Mouse (Mus musculus) heart, postnatal 25 days (tissue): ENCODE data around the gene Mmachc. TPM values are rescaled to one million over a fixed set of nuclear protein-coding genes. Genes with fewer than 3 reads are reported as not detected.
A peak's percentile ranks its signal among the peaks of the same experiment; 100 is the strongest.
"Not testable (repeated sequence)": the region's sequence is repeated elsewhere in the genome, so short reads cannot be mapped to it uniquely, and the experiment has no call there.

Experiments
- DNase-seq: peaks from one replicate; pipeline ENCODE4 v3.0.0; 2022; ENCODE audit warnings: low spot score
- intact Hi-C: fragments of 180-260 bp; cut with DNase I; formaldehyde crosslinking; loops from one replicate; pipeline ENCODE4 v1.15.1; 2025
- total RNA-seq, 2 experiments: library from RNA; stranded (reverse); gene quantifications; 2 replicates each; pipeline ENCODE4 v1.2.3; 2021

Gene Mmachc
- total RNA-seq, 2 experiments from 2014 or later = 57.6 TPM

DNA sequence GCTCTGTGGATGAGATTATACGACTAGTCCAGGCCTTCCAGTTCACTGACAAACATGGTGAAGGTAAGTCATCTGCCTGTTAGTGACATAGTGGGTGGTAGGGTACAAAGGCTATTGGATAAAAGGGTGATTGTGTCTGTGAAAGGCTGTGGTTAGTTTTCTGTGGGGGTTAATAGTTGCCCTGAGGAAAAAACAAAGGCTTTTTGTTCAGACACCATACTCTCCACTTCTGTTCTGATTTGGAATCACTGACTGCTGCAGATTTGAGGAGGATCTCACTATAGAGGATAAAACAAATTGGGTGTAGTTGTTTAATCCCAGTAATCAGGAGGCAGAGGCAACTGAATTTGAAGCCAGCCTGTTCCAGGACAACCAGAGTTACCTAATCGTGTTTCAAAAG, 14.4 kb downstream of the Mmachc start:
- DNase-seq = no peak
- intact Hi-C loops = no loop called here

DNA sequence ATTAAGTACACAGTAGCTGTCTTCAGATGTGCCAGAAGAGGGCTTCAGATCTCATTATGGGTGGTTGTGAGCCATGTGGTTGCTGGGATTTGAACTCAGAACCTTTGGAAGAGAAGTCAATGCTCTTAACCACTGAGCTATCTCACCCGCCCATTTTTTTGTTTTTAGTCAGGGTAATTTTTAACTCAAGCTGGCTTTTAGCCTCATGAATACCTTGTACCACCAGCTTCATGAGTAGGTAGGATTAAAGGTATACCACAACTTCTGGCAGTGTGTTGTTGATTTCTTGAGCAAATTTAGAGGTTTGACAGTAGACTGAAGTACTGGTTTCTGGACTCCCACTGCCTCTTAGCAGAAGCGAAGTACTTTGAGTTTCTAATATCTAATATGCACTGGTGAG, 16.1 kb downstream of the Mmachc start:
- no peak for DNase-seq
- intact Hi-C loops = no loop called here

DNA sequence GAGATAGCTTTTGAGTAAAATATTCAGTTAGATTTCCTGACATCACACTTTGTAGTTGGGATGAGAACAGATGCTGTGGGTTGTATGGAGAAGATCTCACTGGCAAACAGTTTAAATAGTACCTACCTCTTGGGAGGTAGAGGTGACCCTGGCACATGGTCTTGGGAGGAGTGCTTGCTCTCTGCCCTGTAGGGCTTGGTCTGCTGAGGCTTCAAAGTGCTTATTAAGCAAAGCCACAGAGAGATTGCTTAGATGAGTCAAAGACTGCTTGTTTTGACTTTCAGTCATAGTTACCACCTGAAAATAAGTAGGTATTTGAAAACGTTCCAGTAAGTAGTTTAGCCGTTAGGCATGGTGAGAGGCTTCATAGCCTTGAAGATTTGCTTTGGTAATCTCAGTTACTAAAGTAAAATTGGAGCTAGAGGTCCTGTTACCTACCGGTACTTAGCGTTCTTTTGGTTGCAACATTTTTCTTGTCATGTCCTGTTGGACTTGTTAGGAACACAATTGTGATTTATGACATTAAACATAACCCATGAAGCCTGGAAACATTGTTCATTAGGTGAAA, 18.8 kb downstream of the Mmachc start:
- intact Hi-C loops = loop anchor here (5.0 kb wide), 1 partner anchor 37 kb away; the partner anchor contains the start of gene Akr1a1
- DNase-seq = no peak

DNA sequence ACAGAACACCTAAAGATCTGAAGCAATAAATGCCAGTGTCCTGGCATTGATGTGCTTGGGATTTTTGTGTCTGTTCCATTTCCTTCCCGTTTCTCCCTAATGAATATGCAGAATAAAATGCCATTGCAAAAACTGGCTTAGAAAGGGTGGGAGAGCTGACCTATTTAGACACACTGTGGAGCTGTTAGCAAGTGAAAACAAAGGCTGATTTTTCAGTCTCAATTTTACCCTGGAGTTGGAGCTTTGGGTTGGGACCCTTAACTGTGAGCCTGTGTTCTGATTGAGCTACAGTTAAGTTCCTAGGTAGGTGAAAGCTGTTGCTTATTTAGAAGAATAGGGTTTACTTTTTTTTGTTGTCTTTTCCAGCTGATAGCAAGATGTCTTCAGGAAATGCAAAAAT, 21.2 kb downstream of the Mmachc start:
- intact Hi-C loops = loop anchor here (5.0 kb wide), 1 partner anchor 35 kb away; the partner anchor contains the start of gene Akr1a1
- DNase-seq = no peak

DNA sequence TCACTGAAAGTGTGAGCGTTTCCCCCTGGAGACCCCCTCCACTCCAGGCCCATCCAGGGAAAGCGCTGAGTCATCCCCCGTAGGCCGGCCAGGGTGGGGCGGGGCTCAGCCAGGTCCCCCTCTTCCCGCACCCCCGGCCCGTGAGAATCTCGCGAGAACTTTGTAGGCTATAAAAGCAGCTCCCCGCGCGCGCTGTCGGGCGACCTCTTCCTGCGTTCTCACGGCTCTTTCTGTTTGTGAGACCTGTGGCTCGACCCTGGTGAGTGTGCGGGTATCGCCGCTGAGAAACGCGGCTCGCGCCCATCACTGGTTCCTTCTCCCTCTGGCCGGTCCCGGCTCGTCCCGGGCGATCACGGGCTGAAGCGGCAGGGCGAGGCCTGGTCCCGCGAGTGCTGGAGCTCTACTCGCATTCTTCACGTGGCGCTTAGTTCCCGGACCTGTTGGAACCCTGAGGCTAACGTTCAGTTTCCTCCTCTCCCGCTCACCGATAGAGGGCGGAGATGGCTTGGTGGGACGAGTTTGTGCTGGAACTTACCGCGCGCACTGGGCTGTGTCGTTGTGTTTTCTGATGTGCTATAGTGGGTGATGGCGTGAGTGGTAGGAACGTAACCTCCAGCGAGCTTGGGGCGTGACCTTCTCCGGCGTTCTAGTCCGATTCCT, 22.7 kb downstream of the Mmachc start, which contains the start of gene Prdx1:
TSS of gene Prdx1 (plus strand) at position 143 of the 660 bp plus-strand sequence.
- intact Hi-C loops = loop anchor here (5.0 kb wide), 1 partner anchor 33 kb away; the partner anchor contains the start of gene Akr1a1
- peak; percentile 92 for DNase-seq

DNA sequence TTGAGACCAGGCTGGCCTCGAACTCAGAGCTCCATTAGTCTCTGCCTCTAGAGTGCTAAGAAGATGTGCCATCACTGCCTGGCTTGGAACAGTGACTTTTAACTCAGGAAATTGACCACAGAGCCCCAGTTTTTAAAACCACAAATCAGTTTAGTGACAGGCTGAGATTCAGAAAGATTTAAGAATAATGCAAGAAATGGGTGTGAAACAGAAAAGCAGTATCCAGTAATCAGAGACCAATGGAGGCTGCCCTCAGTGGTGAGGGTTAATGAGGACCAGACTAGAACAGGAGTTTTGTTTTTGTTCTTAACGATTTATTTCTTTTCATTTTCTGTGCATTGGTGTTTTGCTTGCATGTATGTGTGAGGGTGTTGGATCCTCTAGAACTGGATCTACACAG, 23.5 kb downstream of the Mmachc start:
- intact Hi-C loops = loop anchor here (5.0 kb wide), 1 partner anchor 32 kb away; the partner anchor contains the start of gene Akr1a1
- DNase-seq = no peak

DNA sequence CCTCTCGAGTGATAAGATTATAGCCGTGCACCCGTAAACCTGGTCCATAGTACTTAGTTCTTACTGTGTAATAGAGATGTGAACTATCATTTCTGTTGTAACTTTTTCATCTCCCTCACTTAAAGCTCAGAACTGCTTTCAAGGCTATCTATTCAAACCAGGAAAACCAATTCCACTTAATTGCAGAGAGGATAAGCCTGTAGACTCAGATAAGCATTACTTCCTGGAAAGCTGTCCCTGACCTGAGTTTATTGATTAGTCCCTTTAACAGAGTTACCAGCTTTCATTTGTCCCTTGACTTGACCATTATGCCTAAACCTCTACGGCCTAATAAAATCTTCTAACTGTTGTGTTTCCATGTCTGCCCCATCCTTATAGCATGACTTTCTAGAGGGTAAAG, 24.2 kb downstream of the Mmachc start:
- intact Hi-C loops = no loop called here
- no peak for DNase-seq

DNA sequence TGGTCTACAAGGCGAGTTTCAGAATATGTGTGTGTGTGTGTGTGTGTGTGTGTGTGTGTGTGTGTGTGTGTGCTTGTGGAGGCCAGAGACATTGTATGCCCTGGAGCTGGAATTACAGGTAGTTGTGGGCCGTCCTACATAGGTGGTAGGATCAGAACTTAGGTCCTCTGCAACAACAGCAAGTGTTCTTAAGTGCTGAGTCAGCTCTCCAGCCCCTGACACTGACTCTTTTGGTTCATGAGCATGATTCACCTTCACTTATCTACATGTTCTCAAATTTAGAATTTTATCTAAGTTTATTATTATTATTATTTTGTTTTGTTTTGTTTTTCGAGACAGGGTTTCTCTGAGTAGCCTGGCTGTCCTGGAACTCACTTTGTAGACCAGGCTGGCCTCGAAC, 27.7 kb downstream of the Mmachc start:
- DNase-seq, intact Hi-C loops: not testable (repeated sequence)

DNA sequence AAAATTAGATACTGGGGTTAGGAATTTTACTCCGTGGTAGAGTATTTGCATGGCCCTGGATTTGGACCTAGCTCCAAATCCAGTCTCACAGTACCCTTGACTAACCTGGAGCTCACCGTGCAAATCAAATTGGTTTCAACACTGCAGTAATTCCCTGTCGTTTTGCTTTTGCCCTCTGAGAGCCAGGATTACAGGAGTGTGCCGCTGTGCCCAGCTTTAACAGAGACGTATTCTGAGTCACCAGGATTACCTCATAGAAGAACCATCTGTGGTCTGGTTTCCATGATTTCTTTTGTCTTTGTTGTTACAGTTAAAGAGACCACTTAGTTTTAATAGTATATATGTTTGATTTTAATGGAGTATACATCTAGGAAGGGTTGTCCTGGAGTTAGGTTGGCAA, 29.1 kb downstream of the Mmachc start:
- intact Hi-C loops = no loop called here
- DNase-seq = no peak

DNA sequence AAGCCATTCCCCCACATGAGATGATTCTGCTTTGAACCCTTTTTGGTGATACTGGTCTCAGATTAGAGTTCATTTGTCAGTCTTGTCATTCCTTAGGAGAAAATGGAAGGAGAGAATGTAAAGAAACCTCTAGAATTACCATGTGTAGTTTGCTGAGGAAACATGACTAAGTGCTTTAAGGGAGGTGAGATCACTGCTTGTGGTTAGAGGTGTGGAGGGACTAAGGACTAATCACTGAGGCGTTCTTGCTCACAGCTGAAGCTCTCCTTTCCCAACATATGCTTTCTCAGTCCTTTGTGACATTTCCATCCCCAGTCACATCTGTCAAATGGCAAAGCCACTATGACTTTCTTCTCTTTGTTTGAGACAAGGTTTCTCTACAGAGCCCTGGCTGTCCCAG, 30.4 kb downstream of the Mmachc start:
- intact Hi-C loops = no loop called here
- DNase-seq = no peak

DNA sequence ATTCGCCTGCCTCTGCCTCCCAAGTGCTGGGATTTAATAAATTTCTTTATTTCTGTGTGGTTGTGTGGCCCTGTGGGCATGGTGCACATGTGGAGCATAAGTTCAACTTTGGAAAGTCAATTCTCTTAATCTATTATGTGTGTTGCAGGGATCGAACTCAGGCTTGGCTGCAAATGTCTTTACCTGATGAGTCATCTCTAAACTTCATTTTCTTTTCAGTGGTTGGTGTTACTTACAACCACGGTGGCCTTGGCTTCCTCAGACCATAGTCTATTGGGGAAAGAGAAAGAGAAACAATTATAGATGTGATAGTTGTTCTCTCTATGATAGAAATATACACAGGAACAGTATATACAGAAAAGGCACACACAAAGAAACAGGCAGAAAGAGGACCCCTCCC, 32.2 kb downstream of the Mmachc start:
- intact Hi-C loops = no loop called here
- no peak for DNase-seq

DNA sequence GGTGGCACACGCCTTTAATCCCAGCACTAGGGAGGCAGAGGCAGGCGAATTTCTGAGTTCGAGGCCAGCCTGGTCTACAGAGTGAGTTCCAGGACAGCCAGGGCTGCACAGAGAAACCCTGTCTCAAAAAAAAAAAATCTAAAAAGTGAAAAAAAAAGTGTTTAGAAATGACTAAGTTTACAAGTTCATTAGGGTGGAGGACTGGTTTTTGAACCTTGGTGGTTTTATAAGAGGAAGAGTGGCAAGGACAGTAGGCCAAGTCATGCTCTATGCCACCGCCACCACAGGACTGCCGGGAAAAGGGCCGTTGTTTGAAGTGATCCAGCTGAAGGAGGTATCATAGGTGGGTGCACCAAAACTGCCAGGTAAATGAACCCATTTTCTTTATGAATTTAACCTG, 33.4 kb downstream of the Mmachc start:
- intact Hi-C loops, DNase-seq: not testable (repeated sequence)

DNA sequence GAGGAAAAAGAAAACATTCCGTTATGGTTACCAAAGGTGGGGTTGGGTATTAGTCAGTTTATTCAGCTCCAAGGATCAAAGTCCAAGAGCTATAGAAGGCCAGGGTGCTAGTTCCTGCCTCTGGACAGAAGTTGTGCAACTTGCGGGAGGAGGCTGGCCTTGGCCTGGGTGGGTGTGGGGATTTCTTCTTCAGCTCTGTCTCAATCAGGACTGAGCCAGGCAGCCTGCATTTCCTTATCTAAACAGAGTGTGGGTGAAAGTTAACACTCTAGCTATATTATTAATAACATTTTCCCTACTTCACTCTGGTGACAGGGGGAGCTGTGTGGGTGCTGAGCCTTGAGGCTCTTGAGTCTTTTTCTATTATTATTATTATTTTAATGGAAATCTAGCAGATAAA, 35.4 kb downstream of the Mmachc start:
- intact Hi-C loops = no loop called here
- no peak for DNase-seq

DNA sequence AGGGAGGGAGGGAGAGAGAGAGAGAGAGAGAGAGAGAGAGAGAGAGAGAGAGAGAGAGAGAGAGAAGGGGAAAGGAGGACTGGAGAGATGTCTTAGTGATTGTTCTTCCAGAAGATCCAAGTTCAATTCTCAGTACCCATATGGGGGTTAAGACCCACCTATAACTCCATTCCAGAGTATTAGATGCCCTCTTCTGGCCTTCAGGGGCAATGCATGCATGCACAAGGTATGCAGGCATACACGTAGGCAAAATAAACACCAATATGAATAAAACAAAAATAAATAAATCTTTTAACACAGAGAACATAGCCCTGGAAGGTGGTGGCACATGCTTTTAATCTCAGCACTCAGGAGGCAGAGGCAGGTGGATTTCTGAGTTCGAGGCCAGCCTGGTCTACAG, 38.9 kb downstream of the Mmachc start:
- intact Hi-C loops = no loop called here
- DNase-seq = no peak

DNA sequence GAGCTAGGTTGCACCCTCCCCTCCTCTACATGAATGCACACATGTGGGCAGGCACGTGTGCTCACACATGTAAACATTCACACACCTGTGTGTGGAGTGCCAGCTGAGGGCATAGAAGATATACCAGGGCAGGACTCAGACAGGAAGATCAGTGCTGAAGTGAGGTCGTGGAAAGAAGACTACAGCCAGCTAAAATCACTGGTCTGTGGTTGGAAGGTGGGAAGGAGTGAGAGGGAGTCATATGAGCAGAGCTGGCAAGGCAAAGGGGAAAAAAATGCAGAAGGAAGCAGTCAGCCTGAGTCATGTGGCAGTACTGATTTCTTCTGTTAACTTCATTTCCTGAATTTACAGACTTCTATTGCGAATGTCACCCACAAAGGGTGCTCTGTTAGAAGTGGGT, 40.1 kb downstream of the Mmachc start:
- intact Hi-C loops = no loop called here
- DNase-seq = no peak

DNA sequence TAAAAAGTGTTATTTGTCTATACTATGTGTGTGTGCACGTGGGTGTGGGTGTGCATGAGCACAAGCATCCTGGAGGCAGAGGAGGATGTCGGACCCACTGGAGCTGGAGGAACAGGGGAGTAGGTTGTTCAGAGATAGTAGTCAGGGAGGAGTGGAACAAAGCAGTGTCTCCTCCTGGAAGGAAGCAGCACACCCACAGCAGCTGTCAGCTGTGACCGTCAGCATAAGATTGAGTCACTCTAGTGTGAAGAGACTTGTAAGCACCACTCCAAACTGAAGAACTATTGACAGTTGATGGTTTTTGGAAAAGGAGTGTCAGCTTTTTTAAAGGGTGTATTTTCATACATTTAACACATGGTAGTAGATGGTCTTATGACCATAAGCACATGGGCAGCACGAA, 41.6 kb downstream of the Mmachc start:
- intact Hi-C loops = no loop called here

DNA sequence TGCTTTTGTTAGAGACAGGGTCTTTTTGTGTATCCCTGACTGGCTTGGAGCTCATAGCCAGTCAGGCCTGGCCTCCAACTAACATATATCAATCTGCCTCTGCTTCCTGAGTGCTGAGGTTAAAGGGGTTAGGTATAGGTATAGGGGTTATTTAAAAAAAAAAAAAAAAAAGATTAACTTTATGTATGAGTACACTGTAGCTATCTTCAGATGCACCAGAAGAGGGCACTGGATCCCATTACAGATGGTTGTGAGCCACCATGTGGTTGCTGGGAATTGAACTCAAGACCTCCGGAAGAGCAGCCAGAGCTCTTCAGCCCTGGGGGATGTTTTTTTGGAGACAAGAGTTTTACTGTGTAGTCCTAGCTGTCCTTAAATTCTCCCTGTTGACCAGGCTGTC, 46.2 kb downstream of the Mmachc start:
- intact Hi-C loops = no loop called here

More for the DNA sequence above, 41.6 kb downstream of the Mmachc start:
- DNase-seq = no peak

DNA sequence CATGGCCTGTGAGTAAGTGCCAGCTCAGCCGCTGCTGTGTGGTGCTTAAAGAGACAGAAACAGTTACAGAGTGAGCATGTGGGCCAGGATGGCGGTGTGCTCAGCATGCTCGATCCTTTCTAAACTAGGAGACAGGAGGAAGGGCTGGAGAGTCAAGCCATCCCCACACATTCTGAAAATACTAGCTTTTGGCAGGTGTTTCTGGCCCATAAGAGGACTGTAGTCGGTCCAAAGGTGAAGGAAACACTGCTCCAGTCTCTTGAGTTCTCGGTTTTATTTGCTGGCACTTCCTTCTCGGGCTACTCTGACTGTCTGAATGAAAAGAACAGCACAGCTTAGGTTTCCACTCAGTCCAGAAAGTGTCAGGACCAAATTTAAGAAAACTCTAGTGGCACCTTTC, 47.4 kb downstream of the Mmachc start:
- no peak for DNase-seq
- intact Hi-C loops = no loop called here

More for the DNA sequence above, 46.2 kb downstream of the Mmachc start:
- no peak for DNase-seq

DNA sequence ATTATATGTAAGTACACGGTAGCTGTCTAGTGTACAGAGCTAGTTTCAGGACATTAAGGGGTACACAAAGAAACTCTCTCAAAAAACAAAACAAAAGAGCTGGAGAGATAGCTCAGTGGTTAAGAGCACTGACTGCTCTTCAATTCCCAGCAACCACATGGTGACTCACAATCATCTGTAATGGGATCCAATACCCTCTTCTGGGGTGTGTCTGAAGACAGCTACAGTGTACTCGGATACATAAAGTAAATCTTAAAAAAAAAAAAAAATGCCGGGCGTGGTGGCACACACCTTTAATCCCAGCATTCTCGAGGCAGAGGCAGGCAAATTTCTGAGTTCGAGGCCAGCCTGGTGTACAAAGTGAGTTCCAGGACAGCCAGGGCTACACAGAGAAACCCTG, 48.3 kb downstream of the Mmachc start:
- intact Hi-C loops, DNase-seq: not testable (repeated sequence)

DNA sequence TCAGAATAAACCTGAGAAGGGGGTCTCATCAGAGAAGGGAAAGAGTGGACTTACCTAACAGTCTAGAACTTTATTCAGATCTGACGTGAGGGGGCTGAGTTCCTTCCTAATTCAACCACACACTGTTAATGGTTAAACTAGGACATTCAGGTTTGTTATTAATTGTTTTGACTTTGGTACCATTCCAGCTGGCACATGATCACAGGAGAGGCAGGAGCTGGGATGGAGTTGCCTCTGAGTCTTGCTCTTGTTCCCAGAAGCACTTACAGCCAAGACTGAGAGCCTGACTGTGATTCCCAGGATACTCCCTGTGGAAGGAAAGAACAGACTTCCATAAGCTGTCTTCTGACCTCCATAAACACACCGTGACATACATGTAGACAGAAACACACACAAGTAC, 48.7 kb downstream of the Mmachc start:
- intact Hi-C loops = no loop called here
- no peak for DNase-seq

DNA sequence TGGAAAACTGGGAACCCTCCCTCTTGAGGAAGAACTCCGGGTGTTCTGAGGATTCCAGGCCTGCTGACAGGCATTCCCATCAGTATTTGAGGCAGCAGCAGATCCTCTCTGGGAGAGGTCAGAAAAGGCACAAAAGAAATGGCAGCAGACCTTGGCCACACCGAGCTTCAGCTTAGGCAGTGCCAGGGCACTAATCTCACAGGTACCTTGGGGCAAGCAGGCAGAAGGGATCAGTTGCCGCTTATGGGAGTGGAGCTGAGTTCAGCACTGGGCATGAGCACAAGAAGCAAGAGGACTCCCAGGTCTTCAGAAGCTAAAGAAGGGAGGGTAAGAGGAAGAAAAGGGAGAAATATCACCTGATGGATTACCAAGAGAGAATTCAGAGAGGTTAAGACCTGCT, 50.2 kb downstream of the Mmachc start:
- intact Hi-C loops = no loop called here
- no peak for DNase-seq

DNA sequence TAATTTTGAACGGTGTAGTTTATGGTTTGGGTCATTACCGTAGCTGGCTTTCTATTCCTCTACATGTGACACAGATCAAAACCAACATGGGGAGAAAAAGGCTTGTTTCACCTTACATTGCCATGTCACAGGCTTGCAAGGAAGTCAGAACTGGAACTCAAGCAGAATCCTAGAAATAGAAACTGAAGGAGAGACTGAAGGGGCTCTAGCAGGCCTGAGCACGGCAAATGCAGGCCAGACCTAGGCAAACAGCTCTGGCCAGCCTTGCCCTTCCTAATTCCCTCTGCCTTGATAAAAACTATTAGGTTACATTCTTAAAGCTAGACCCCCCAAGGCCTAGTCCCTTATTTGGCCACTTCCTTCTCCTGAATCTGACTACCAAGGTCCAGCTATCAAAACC, 52.5 kb downstream of the Mmachc start:
- no peak for DNase-seq
- intact Hi-C loops = no loop called here
